Mouse (Mus musculus) retina, adult 2 months (tissue): ENCODE measurements around the gene Cldn24.
"Not testable (repeated sequence)": the region's sequence is repeated elsewhere in the genome, so short reads cannot be mapped to it uniquely, and the experiment has no call there.

Source experiments
- DNase-seq: peaks from one replicate; pipeline ENCODE4 v3.0.0-alpha.2; 2012; ENCODE audit warnings: low read depth, low spot score

The Cldn24 gene

DNA sequence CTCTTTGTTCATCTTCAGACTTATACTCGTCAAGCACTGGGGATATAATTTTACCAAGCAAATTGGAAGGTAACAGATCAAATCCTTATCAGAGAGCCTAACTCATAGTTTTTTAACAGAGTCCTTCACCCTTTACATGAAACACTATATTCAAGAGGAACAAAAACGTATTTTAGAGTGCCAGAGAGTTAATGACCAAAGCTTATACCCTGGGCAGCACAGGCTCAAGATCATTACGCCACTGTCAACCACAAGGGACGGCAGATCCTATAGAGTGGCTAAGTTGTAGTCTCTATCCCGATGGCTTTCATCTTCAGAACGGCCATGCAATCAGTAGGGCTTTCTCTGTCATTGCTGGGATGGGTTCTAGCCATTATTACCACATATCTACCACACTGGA is at the start of gene Cldn24:
Gene Cldn24, plus strand, starts transcription at position 301 of the 400 bp plus-strand sequence.
- no peak for DNase-seq

DNA sequence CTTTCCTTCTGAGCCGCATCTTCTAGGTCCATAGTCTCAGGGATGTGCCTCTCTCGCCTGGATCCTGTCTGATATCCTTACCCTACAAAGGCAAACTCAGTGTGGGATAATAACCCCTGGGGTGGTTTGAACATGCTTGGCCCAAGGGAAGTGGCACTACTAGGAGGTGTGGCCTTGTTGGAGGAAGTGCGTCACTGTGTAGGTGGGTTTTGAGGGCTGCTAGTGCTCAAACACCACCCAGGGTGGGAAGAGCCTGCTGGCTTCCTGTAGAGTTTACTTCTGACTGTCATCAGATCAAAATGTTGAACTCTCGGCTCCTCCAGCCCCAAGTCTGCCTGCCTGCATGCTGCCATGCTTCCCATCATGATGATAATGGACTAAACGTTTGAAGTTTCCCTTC is 49.0 kb upstream of the Cldn24 start:
- no peak for DNase-seq

DNA sequence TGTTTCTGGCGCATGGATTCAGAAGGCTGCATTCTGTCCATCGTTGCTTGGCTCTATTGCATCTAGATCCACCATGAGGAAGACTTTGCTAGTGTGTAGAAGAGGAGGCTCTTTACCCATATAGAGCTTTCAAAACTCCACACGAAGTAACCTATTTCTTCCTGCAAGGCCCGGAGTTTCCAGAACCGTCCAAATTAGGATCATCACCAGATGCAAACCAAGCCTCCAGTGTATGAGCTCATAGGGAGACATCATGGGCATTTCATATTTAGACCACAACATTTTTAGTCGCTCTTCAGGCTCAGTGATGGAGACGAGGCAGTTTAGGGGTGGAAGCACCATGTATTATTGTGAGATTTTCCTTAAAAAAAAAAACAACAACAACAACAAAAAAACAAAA is 44.5 kb upstream of the Cldn24 start:
- DNase-seq: no peak

DNA sequence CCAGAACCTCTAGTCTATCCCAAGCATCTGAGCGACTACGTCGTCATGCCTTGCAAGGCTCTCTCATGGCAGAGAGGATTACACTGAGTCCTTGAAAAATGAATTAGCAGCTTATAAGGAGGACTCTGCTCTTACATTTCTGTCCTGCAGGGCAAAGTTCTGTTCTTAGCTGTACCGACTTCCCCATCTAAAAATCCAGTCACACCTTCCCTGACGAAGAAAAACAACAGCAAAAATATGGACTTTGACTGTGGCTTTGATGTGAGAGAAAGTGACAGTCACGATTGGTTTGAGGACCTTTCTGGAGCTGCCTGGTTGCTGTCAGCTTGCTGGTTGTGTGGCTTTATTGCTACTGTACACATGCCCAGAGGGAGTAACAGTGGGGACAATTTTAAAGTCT is 42.4 kb upstream of the Cldn24 start:
- no peak for DNase-seq

DNA sequence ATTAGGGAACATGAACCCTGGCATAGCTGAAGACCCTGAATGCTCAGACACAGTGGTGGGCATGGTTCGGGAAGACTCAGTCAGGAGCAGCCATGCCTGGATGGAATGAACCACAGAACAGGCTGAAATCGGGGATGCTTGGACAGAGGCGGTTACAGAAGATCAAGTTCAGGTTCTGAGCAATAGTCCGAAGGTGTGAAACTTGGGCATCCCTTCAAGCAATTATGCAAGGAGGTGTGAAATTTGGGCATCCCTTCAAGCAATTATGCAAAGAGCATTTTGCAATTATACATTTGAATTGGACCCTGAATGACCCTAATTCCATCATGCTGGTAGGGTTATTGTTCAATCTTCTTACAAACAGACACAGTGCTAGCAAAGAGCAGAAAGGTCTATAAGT is 40.1 kb upstream of the Cldn24 start:
- DNase-seq: no peak

DNA sequence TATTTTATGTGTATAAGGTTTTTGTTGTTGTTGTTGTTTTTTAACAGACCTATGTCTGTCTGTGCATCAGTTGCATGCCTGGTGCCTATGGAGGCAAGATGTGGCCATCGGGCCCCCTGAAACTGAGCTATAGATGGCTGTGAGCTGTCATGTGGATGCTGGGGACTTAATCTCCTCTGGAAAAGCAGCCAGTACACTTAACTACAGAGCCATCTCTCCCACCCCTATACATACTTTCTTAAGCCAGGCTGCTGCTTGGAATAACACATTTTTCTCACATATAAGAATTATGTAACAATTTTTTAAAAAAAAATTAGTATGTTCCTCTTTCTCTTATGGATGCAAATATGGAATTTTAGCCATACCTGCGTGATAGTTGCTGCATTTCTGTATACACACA is 38.4 kb upstream of the Cldn24 start:
- DNase-seq: no peak

DNA sequence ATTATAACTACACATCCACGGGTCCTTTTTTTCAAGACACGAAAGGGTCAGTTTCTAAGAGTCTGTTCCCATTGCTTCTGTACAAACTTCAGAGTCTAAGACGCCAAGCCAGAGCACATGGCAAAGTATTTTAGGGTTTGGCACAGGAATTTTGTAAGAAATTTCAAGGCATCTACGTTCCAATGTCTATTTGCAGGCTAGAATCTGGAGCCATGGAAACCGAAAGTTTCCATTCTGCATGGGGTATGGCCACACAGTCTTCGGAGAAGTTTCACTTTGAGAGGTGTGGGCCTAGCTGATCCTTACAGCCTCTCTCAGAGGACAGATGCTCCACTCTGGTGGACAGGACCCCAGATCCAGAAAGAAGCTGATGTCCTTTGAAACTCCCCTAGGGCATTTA is 38.0 kb upstream of the Cldn24 start:
- DNase-seq: no peak

DNA sequence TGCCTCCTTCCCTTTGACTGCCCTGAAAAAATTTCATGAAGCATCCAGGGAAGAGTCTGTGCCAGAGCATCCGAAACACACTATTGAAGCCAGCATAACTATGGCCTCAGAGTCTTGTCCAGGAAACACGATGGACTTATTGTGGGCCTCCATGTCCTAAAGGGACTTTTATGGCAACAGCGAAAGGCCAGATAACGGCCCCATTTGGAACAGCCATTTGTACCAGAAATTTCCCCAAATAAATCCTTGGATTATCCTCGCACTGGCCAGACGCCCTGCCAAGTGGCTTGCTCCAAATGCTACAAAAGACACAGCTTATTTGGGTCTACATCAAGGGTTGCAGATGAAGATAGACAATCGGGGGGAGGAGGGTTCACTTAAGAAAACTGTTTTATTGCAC is 37.5 kb upstream of the Cldn24 start:
- no peak for DNase-seq

DNA sequence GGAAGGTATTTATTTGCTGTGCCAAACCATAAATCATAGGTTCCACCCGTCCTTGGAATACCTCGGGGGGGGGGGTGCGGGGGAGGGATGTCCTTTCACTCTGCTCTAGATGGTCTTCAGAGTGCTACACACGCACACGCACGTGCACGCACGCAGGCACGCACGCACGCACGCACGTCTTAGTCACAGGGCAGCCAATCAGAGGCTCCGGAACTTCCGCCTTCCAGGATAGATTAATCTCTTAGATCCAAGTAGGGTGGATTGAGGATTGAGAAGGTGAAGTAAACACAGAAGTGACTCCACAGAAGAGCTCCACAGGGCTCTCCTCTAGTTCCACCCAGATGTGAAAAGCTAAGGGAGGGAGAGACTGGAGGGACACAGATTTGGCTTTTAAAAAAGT is 35.6 kb upstream of the Cldn24 start:
- no peak for DNase-seq

DNA sequence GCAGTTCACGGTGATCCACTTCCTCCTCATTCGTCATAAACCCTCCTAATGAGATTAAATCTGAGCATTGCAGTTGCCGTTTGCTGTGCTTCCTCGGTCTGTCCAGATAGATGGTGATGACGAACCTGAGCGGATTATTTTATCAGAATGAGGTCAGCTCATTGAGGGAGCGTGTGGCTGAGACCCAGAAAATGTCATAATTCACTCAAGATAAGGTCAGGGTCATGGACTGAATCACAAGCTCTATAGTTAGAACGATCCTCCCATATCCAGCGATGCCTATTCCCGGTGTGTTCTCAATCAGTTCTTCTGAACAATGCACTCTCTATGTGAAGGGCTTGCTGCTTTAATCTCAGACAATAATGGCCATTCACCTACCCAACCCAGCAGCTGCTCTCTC is 34.2 kb upstream of the Cldn24 start:
- DNase-seq: peak; percentile 88

DNA sequence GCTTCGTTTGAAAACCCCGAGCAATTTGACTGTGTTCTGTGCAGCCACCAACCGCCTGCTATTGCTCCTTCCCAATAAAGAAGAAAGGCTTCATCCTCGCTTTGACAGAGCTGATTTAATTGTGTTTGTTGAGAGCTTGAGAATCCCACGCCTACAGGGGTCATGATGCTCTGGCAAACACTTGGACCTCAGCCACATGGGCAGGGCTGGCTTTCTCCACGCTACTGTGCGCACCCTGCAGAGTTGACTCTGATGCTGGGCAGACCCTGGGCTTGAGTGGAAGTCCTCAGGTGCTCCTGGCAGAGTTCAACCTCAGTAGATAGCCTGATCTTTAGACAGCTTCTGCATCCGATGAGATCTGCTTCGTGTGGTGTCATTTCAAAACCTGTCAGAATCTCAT is 30.0 kb upstream of the Cldn24 start:
- DNase-seq: no peak

DNA sequence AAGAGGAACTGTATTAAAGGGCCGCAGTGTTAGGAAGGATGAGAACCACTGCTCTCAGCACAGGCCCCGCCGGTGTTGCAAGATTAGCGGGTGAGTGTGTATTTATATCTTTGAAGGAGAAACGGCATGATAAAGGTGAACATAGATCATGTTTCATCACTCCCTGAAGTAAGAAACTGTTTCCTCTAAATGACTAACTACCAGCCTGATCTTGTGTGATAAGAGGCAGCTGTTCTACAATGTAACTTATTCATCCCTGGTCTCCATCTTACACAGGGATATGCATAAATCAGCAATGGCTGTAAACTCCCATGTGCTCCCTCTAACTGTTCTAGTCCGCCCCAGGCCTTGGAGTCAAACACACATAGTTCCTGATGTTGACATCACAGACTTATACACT is 22.5 kb upstream of the Cldn24 start:
- no peak for DNase-seq

DNA sequence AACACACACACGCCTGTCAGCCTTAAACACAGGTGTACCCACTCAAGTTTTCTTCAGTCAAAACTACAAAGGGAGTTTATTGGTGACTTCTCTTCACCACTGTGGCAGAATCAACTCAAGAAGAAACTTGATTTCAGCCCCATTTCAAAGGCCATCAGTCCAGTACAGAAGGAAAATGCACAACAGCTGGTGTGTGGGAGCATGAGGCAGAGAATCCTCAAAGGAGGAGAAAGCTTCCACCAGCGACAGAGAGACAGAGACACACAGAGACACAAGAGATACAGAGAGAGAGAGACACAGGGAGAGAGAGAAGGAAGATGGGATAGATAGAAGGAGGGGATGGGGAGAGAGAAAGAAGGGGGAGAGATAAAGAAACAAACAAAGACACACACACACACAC is 19.6 kb upstream of the Cldn24 start:
- no peak for DNase-seq

DNA sequence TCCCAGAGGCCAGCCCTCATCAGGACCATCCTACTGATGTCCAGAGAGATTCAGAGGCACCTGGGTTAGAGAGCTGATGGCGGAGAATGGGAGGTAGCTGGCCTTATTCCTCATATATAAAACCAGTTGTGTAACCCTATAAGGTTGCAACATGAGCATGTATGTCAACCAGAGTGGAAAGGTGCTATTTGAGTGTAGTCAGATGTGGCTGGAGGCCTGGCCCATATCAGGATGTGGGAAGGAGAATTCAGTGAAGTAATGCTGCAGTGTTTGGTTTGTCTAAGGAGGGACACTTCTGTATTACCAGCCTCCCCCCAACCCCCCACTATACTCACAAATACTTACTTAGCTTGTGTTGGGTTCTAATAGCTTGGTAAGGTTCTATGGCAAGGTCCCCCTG is 17.7 kb upstream of the Cldn24 start:
- DNase-seq: no peak

DNA sequence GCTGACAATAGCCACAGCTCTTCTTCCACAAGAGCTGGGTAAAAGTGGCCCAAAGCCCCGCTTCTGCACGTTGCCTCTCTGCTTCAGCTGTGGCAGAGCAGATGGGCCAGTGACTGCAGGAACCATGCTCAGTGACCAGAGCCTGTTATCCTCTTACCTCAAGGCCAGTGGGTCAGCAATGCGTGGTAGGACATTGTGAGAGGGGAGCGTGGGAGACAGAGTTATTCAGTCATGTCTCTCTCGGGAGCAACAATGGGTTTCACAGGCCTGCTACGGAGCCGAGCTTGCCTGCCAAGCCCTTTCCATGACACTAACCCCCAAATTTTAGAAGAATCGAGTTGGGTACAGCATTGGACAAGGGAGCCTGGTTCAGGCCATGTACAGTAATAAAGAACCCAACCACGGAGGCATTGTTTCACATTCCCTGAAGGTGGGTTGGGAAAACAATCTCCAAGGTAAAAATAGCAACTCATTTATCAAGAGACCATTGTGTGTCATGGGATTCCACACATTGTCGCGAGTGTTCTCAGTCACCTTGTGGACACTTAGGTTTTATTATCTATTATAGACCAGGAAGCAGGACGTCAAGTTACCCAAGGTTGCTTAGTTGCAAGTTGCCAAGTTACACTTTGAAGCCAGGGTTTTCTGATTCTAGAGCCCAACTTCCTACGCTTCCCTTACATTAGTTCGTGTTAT is 11.8 kb upstream of the Cldn24 start:
- DNase-seq: no peak

DNA sequence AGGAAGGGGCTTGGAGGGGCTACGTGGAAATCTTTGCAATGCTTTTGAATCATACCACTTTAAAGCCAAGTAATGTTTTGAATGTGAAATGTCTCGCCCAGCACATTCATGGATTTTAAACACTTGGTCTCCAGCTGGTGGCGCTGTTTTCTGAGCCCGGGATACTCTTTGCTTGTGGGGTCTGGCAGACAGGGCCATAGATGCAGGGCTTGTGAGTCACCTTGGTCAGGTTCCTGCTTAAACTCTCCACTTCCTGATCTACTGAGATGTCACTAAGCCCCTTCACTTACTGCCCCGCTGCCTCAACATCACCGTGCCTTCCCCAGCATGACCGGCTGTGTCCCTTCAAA is 11.3 kb upstream of the Cldn24 start:
- no peak for DNase-seq

DNA sequence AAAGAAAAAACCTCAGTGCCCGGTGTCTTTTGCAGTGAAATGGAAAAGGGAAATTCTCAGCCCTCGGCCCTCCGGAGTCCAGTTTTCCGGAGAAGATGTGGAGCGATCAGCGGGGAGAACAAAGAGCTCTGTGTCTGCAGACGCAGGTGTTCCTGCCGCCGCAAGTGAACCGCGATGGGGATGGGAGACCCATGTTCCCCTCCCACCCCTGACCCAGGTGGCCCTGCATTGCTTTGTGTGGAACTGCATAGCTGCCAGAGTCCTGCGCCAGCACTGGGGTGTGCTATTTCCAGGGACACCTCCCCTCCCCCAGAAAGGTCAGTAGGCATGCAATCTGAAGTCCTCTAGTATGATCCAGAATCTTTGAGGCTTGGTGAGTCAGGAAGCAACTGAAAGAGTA is 10.7 kb upstream of the Cldn24 start:
- no peak for DNase-seq

DNA sequence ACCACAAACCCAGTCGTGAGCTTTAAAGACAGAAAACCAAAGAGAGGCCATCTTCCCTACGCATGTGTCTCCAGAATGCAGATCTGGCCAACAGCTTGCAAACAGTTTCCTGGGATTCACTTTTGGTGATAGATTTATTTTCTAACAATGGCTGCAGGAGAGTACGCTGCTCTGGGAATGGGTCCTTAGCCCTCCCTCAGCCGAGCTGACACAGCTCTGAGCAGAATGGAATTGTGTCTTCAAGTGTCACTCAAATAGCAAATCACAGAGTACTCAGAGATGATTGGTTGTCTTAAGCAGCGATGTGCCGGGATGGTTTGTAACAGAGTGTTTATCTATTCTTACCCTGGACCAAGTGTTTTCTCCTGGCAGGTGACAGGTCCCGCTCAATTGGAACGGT is 2.9 kb upstream of the Cldn24 start:
- no peak for DNase-seq

DNA sequence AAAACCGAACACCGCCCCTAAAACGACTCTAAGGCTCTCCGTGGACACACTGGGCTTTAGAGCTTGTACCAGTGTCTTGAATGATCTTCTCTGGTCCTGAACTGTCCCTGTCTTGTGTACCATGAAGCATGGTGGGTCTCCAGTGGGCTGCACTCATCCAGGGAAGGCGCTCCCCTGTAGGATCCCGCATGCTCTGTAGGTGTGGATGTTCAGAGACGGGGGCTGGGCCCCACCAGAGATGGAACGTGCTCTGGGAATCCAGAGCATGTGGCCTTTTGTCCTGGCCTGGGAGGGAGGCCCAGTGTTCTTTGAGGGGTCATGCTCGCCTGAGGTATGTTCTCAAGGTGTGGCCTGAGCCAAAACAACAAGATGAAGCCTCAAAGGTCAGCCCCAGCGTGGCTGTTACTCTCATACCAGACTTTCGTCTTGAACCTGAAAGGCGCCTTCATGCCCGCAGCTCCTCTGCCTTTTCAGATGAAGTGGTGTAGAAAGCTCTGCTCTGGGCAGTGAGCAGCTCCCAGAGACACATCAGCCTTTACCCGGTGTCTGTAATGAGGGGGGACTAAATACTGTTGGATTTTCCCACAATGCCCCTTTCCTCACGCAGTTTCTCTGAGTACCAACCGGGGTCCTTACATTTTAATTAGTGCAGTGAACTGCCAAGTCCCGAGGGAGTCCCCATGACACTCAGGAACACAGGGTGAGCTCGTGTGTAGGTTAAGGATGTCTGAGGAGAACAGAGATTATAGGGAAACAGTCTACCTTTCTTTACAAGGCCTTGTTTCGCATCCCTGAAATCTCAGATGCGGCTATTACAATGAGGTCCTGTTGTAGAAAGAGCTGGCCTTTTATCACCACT is 800 bp upstream of the Cldn24 start:
- no peak for DNase-seq

DNA sequence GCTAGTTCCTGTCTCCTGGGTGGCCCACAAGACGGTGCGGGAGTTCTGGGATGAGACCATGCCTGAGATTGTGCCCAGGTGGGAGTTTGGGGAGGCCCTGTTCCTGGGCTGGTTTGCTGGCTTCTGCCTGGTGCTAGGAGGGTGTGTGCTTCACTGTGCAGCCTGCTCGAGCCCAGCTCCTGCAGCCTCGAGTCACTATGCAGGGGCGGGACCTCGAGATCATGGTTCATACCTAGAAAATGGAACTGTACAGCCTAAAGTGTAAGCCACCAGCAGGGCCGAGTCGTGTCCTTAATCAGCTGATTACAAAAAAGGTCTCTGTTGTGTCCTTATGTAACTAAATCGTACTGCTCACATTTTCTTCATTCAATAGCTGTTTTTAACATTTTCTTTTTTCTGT is 598 bp downstream of the Cldn24 start:
- DNase-seq: not testable (repeated sequence)

DNA sequence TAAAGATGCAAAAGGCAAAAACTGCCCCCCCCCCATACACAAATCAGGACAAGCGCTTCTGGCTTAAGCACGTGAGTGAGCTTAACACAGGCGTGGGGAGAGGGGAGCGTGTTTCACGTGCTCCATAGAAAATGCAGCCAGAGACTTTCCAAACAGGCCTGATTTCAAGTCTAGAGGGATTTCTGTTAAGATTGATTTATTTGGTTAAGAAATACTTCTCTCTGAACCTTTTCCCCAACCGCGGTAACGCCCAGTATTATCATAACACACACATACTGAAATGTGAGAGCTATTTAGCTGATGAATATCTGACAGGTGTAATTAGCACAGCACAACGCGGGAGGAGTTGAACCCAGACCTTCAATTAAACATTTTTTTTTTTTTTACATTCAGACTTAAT is 1.8 kb downstream of the Cldn24 start:
- no peak for DNase-seq

DNA sequence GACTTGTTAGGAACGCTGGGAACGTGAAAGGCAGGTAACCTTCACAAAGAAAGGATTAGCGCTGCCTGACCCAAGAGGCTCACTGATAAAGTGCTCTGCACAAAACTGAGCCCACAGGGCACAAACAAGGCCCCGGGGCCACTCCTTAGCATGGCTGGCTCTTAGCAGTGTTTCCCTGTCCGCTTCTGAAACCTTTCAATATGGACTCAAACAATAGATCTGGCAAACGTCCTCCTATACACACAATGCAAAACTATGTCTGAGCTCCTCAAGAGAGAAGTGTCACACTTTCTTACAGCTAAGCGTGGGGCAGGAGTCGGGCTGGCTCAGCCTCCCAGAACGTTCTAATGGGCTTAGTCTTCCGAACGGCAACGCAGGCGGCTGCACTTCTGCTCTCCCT is 2.2 kb downstream of the Cldn24 start, which contains the start of gene Cldn22:
Gene Cldn22, plus strand, starts transcription at position 301 of the 400 bp plus-strand sequence.
- DNase-seq: no peak

DNA sequence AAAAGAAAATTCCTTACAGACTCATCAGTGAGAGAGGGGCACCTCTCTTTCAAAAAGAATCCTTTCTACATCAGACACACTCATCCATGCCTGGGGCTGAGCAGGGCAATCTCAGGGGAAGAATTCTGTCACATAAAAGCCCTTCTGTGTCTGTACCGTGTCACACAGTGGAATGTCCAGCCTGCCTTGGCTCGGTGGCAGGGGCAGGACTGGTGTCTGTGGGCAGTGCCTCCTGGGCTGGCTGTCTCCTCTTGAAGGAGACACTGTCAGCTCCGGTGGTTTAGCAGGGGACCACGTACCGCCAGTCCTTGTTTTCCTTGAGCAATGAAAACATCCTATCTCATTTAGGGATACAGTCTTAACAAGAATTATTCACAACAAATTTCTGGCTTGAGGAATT is 3.7 kb downstream of the Cldn24 start:
- no peak for DNase-seq
